Mouse (Mus musculus): Measurements from ENCODE around the gene Sh3rf3.

DNA sequence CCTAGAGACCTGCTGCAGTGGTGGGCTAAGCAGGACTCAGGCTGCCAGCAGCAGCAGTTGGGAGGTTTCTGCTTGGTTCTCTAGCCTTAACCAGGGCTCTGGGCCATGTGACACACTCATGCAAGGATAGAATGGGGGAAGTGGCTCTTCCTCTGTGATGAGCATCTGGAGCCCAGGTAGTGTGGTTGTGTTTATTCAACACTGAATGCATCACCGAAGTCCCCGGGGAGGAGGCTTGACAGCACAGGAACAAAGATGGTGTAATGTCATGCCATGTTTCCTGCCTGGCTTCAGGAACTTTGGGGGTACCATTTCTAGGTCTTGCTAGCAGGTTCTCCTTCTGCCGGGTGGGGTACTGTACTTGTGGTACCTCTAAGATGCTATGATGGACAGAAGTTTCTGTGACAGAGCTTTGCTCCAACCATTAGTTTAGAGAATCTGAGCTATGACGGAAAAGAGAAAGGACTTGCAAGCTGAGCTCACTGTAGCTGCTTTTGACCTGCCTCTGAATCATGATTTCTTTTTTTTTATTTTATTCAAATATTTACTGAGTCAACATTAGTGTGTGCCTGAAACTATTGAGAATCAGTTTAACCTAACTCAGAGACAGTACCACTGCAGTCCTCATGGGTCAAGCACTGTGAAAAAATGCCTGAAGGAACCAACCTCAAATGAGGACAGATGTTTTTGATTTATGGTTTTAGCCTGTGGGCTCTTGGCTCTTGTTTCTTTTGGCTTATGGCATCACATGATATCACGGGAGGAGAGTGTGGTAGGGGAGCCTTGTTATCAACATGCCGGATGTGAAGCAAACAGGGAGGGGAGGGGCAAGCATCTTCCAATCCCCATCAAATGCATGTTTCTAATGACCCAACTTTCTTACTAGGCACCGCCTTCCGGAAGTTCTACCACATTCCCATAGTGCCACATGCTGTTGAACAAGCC is 102.4 kb downstream of the Sh3rf3 start:
- TF ChIP-seq POLR2A (IDR thresholded peaks at IDR 0.05; ENCODE audit: control insufficient read depth, extremely low read depth, insufficient read depth, low read length, poor library complexity): no peak
- TF ChIP-seq CTCF (IDR thresholded peaks at IDR 0.05; ENCODE audit: borderline replicate concordance, control insufficient read depth, extremely low read depth, insufficient read depth, low read length, poor library complexity): no peak
